Mouse (Mus musculus): ENCODE results near the gene Sec22c. TPM values are rescaled to one million over a fixed set of nuclear protein-coding genes. Genes with fewer than 3 reads are reported as not detected.

The Sec22c gene
- polyA plus RNA-seq, 3 experiments from 2014 or later = 9.1 to 19.1 (median 17.1) TPM

- ATAC-seq = no peak
These were observed 14.6 kb downstream of the Sec22c start for GRCm38 (mm10) chr9:121690734-121691133.

- ATAC-seq = no peak
These were observed 15.1 kb downstream of the Sec22c start for GRCm38 (mm10) chr9:121690200-121690651.

- ATAC-seq = no peak
These were observed 20.6 kb downstream of the Sec22c start for GRCm38 (mm10) chr9:121684702-121685101.

GRCm38 (mm10) chr9:121682037-121682680 lies 23.1 kb downstream of the Sec22c start:
- peak; percentile 90 for ATAC-seq

GRCm38 (mm10) chr9:121681191-121681590 lies 24.1 kb downstream of the Sec22c start:
- no peak for ATAC-seq

GRCm38 (mm10) chr9:121679549-121679948 lies 25.7 kb downstream of the Sec22c start:
- ATAC-seq = no peak

GRCm38 (mm10) chr9:121677476-121677875 lies 27.8 kb downstream of the Sec22c start:
- ATAC-seq = no peak

GRCm38 (mm10) chr9:121677069-121677468 lies 28.2 kb downstream of the Sec22c start:
- peak; percentile 16 for ATAC-seq

- no peak for ATAC-seq
These were observed 29.7 kb downstream of the Sec22c start for GRCm38 (mm10) chr9:121675556-121675955.

GRCm38 (mm10) chr9:121675011-121675410 lies 30.3 kb downstream of the Sec22c start:
- peak; percentile 92 for ATAC-seq

- ATAC-seq = no peak
These were observed 31.6 kb downstream of the Sec22c start for GRCm38 (mm10) chr9:121673716-121674115.

- no peak for ATAC-seq
These were observed 33.0 kb downstream of the Sec22c start for GRCm38 (mm10) chr9:121672311-121672710.

GRCm38 (mm10) chr9:121671300-121671699 lies 34.0 kb downstream of the Sec22c start:
- ATAC-seq = no peak

GRCm38 (mm10) chr9:121669348-121669791 lies 35.9 kb downstream of the Sec22c start:
- peak; percentile 62 for ATAC-seq

GRCm38 (mm10) chr9:121667822-121668221 lies 37.5 kb downstream of the Sec22c start:
- no peak for ATAC-seq

- ATAC-seq = no peak
These were observed 38.2 kb downstream of the Sec22c start for GRCm38 (mm10) chr9:121666957-121667630.

- ATAC-seq = no peak
These were observed 41.2 kb downstream of the Sec22c start for GRCm38 (mm10) chr9:121664104-121664503.

- no peak for ATAC-seq
These were observed 41.8 kb downstream of the Sec22c start for GRCm38 (mm10) chr9:121663467-121663866.

GRCm38 (mm10) chr9:121659791-121660190 lies 45.5 kb downstream of the Sec22c start:
- ATAC-seq = no peak

- ATAC-seq = no peak
These were observed 47.0 kb downstream of the Sec22c start for GRCm38 (mm10) chr9:121658248-121658647.

- no peak for ATAC-seq
These were observed 48.1 kb downstream of the Sec22c start for GRCm38 (mm10) chr9:121657143-121657542.

GRCm38 (mm10) chr9:121656322-121656721 lies 49.0 kb downstream of the Sec22c start:
- ATAC-seq = no peak

GRCm38 (mm10) chr9:121653668-121654067 lies 51.6 kb downstream of the Sec22c start:
- ATAC-seq = no peak

- ATAC-seq = no peak
These were observed 58.3 kb downstream of the Sec22c start for GRCm38 (mm10) chr9:121647026-121647425.
